Mouse (Mus musculus): ENCODE data around the gene Ccdc17. TPM values are rescaled to one million over a fixed set of nuclear protein-coding genes. Genes with fewer than 3 reads are reported as not detected.

The Ccdc17 gene
- polyA plus RNA-seq, 1 experiment from 2014 or later = 3.8 TPM

DNA sequence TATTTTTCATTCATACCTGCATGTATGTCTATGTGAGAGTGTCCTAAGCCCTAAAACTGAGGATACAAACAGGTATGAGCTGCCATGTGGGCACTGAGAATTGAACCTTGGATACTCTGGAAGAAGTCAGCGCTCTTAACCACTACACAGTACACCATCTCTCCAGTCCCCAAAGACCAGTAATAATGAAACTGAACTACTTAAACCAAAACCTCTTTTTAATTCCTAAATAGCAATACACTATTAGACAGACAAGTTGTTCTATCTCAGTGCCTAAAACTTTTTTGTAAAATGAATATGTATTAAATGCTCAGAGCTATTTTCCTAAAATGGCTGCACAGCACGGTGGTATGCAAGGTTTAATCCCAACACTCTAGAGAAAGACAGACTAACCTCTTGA lies 18.8 kb downstream of the Ccdc17 start:
- Histone ChIP-seq H3K27ac (replicated peaks) (no peak overlapping the region), H3K27me3 (no peaks in the 10 kb centered on the region), H3K9ac (replicated peaks) (no peak overlapping the region), H3K36me3 (peaks cover 65% of the 10 kb centered on the region), H3K4me1 (no peaks in the 10 kb centered on the region), H3K4me2 (replicated peaks) (no peak overlapping the region), H3K4me3 (no peak overlapping the region), H3K9me3 (no peaks in the 10 kb centered on the region)
- 95% methylated on average over 2 of the region's 2 CpGs for WGBS
- ATAC-seq (replicated peaks) = no peak

DNA sequence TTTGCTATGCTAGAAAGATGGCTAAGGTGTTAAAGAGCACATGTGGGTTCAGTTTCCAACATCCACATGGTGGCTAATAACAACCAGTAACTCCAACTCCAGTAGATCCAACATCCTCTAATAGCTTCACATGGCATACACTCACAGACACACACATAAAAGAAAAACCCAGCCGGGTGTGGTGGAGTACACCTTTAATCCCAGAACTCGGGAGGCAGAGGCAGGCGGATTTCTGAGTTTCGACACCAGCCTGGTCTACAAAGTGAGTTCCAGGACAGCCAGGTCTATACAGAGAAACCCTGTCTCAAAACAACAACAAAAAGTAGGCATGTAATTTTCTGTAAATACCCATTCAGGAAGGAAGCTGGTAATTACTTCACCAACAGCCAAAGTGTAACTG lies 28.4 kb downstream of the Ccdc17 start:
- H3K4me1 ChIP-seq = peaks cover 25% of the 10 kb centered on the region
- H3K4me3 ChIP-seq = peak overlapping the region; percentile 97; the same call in 1 of the 2 replicates
- no peak for ATAC-seq (replicated peaks)

DNA sequence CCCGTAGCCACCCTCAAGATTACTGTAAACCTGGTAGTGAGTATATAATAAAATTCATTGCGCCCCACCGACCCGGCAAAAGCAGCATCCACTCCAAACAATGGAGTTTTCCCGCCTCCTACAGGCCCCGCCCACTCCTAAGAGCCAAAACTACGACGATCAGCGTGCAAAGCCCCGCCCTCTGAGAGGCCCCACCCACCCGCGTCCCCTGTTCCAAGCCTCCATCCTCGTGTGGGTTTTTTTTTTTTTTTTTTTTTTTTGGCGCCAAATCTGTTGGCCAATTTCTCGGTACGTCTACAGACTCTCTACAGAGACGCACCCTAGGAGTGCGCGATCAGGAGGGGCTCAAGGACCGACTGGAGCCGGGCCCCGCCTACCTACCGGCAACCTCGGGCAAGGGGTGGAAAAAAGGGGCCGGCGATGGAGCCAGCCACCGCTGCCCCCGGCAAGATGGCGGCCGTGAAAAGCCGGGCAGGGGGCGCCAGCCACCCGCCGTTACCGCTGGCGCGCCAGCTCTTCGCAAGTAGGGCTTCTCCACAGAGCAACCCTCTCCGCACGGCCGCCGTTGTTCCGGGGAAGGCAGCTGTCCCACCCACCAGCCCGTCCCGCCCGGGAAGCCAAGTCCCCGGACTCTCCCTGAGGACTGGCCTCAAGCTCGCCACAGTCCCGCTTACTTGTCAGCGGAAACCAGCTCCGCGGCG lies 30.4 kb downstream of the Ccdc17 start:
- ATAC-seq (replicated peaks) = peak; percentile 84
- Histone ChIP-seq H3K4me2 (replicated peaks) (peak overlapping the region; percentile 49), H3K4me1 (peaks cover 25% of the 10 kb centered on the region), H3K27ac (replicated peaks) (peak overlapping the region; percentile 96), H3K27me3 (no peaks in the 10 kb centered on the region), H3K36me3 (peaks cover 8% of the 10 kb centered on the region), H3K9ac (replicated peaks) (peak overlapping the region; percentile 86), H3K4me3 (peak overlapping the region; percentile 97), H3K9me3 (no peaks in the 10 kb centered on the region)
- WGBS = 1% methylated on average over 53 of the region's 53 CpGs

More for the DNA sequence above, 28.4 kb downstream of the Ccdc17 start:
- no peak overlapping the region for H3K4me2 ChIP-seq (replicated peaks)
- H3K27me3 ChIP-seq = no peaks in the 10 kb centered on the region
- 93% methylated on average over 4 of the region's 4 CpGs for WGBS
- no peak overlapping the region for H3K27ac ChIP-seq (replicated peaks)
- no peak overlapping the region for H3K9ac ChIP-seq (replicated peaks)
- H3K9me3 ChIP-seq = no peaks in the 10 kb centered on the region
- H3K36me3 ChIP-seq = peaks cover 26% of the 10 kb centered on the region

GRCm38 (mm10) chr4:116627359-116627716 lies 30.9 kb downstream of the Ccdc17 start:
- WGBS = 1% methylated on average over 13 of the region's 13 CpGs
- Histone ChIP-seq H3K9ac (replicated peaks) (peak overlapping the region; percentile 86), H3K27ac (replicated peaks) (peak overlapping the region; percentile 96), H3K27me3 (no peaks in the 10 kb centered on the region), H3K4me1 (peaks cover 25% of the 10 kb centered on the region), H3K4me2 (replicated peaks) (peak overlapping the region; percentile 49), H3K36me3 (peaks cover 3% of the 10 kb centered on the region), H3K4me3 (peak overlapping the region; percentile 97), H3K9me3 (no peaks in the 10 kb centered on the region)
- peak; percentile 93 for ATAC-seq (replicated peaks)

DNA sequence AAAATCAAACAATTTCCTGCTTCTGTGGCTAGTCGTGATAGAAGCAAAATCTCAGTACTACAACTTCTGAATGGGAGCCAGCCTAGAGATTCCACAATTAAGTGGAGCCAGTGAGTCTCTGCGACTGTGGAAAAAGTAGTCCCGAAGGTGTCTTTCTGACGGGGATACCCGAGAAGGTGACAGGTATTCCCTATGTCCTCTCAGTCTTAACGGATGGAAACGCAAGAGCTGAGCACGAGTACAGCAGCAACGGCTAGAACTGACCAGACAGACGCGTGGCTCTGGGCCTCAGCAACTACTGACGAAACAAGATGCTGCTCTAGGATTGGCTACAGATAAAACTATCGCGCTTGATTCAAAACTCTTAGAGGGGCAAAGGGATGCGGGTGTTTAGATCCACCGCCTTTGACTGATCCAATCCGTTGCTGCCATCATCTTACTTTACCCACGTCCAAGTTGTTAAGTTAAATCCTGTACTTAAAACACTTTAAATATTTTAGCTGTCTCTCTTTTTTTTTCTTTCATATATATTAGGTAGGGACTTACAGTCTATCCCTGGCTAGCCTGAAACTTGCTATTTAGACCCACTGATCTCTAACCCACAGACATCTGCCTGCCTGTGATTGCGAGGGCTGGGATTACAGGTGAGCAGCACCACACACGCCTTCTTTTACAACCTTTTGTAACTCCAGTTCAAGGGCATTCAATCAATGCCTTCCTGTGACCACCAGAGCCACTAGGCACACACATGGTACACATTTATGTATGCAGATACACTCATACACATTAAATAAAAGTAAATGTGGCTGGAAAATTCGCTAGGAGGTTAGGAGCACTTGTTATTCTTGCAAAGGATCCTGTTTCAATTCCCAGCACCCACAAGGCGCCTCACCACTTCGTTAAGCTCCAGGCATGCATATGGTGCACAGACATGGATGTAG lies 31.5 kb downstream of the Ccdc17 start, which contains the start of gene Nasp:
TSS of gene Nasp (minus strand) at position 220 of the 941 bp plus-strand sequence.
- H3K27ac ChIP-seq (replicated peaks) = peak within 1 kb of the TSS; percentile 96
- peak within 1 kb of the TSS; percentile 97 for H3K4me3 ChIP-seq
- no peaks in the 10 kb centered on the region for H3K9me3 ChIP-seq
- peak within 1 kb of the TSS; percentile 86 for H3K9ac ChIP-seq (replicated peaks)
- H3K27me3 ChIP-seq = no peaks in the 10 kb centered on the region
- H3K4me2 ChIP-seq (replicated peaks) = peak within 1 kb of the TSS; percentile 49
- H3K4me1 ChIP-seq = peaks cover 25% of the 10 kb centered on the region
- H3K36me3 ChIP-seq = peaks cover 2% of the 10 kb centered on the region; the same call in 1 of the 2 replicates
- peak; percentile 90 for ATAC-seq (replicated peaks)
- WGBS = 6% methylated on average over 23 of the region's 23 CpGs

GRCm38 (mm10) chr4:116635197-116635596 lies 38.7 kb downstream of the Ccdc17 start:
- 36% methylated on average over 1 of the region's 1 CpGs for WGBS
- Histone ChIP-seq H3K9me3 (no peaks in the 10 kb centered on the region), H3K36me3 (peaks cover 56% of the 10 kb centered on the region), H3K27me3 (no peaks in the 10 kb centered on the region), H3K4me3 (no peak overlapping the region), H3K4me1 (no peaks in the 10 kb centered on the region), H3K27ac (replicated peaks) (no peak overlapping the region), H3K9ac (replicated peaks) (no peak overlapping the region), H3K4me2 (replicated peaks) (no peak overlapping the region)
- ATAC-seq (replicated peaks) = no peak

GRCm38 (mm10) chr4:116638821-116639220 lies 42.4 kb downstream of the Ccdc17 start:
- Histone ChIP-seq H3K4me1 (no peaks in the 10 kb centered on the region), H3K36me3 (peaks cover 87% of the 10 kb centered on the region), H3K27ac (replicated peaks) (no peak overlapping the region), H3K4me2 (replicated peaks) (no peak overlapping the region), H3K9ac (replicated peaks) (no peak overlapping the region), H3K27me3 (no peaks in the 10 kb centered on the region), H3K4me3 (no peak overlapping the region), H3K9me3 (no peaks in the 10 kb centered on the region)
- ATAC-seq (replicated peaks) = no peak
- WGBS = 99% methylated on average over 6 of the region's 6 CpGs

DNA sequence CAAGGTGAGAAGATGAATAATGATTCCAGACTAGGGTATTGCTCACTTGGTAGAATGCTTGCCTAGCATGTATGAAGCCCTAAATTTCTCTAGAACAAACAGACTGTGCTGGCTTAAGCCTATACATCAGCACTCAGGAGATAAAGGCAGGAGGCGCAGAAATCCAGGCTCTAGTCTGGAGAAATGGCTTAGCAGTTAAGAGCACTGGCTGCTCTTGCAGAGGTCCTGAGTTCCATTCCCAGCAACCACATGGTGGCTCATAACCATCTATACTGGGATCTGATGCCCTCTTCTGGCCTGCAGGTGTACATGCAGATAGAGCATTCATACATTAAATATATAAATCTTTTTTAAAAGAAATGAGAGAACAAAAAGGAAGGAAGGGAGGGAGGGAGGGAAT lies 45.6 kb downstream of the Ccdc17 start:
- no peak overlapping the region for H3K4me2 ChIP-seq (replicated peaks)
- no peak overlapping the region for H3K9ac ChIP-seq (replicated peaks)
- H3K4me3 ChIP-seq = no peak overlapping the region
- H3K9me3 ChIP-seq = no peaks in the 10 kb centered on the region
- H3K4me1 ChIP-seq = peaks cover 9% of the 10 kb centered on the region
- H3K27ac ChIP-seq (replicated peaks) = no peak overlapping the region
- H3K27me3 ChIP-seq = no peaks in the 10 kb centered on the region
- WGBS = 100% methylated on average over 1 of the region's 1 CpGs
- H3K36me3 ChIP-seq = peaks cover 69% of the 10 kb centered on the region
- no peak for ATAC-seq (replicated peaks)

- no peak overlapping the region for H3K4me2 ChIP-seq (replicated peaks)
- no peak overlapping the region for H3K4me3 ChIP-seq
- 59% methylated on average over 6 of the region's 6 CpGs for whole genome bisulfite sequencing
- ATAC-seq (replicated peaks) = no peak
- no peak overlapping the region for H3K27ac ChIP-seq (replicated peaks)
- no peaks in the 10 kb centered on the region for H3K9me3 ChIP-seq
- H3K36me3 ChIP-seq = peaks cover 56% of the 10 kb centered on the region
- peaks cover 31% of the 10 kb centered on the region for H3K4me1 ChIP-seq
- no peaks in the 10 kb centered on the region for H3K27me3 ChIP-seq
- H3K9ac ChIP-seq (replicated peaks) = no peak overlapping the region
Measured at GRCm38 (mm10) chr4:116644326-116644725, 47.9 kb downstream of the Ccdc17 start.

DNA sequence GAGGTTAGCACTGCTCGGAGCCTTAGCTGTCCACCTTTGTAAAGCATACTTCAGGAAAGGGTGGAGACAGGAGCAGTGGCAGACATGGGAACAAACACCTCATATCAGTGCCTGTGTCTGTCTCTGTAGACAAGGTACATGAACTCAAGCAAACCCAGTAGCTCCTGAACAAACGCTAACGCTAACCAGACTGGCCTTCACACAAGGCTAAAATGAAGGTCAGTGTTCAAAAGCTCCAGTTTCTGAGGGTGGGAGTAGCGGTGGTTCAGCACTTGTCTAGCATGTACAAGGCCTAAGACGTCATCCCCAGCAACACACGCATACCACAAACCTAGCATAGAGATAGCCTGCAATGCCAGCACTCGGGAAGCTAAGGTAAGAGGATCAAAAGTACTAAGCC lies 49.2 kb downstream of the Ccdc17 start:
- no peak for ATAC-seq (replicated peaks)
- peaks cover 45% of the 10 kb centered on the region for H3K36me3 ChIP-seq
- WGBS = 92% methylated on average over 7 of the region's 7 CpGs
- no peak overlapping the region for H3K9ac ChIP-seq (replicated peaks)
- no peaks in the 10 kb centered on the region for H3K9me3 ChIP-seq
- H3K4me1 ChIP-seq = peaks cover 43% of the 10 kb centered on the region
- H3K27ac ChIP-seq (replicated peaks) = no peak overlapping the region
- no peaks in the 10 kb centered on the region for H3K27me3 ChIP-seq
- no peak overlapping the region for H3K4me2 ChIP-seq (replicated peaks)
- no peak overlapping the region for H3K4me3 ChIP-seq

GRCm38 (mm10) chr4:116649411-116649810 lies 53.0 kb downstream of the Ccdc17 start:
- no peaks in the 10 kb centered on the region for H3K9me3 ChIP-seq
- no peak for ATAC-seq (replicated peaks)
- peaks cover 48% of the 10 kb centered on the region for H3K4me1 ChIP-seq
- peaks cover 18% of the 10 kb centered on the region for H3K36me3 ChIP-seq
- H3K4me3 ChIP-seq = peak overlapping the region; percentile 54; the same call in 1 of the 2 replicates
- WGBS = over 99% methylated on average over 2 of the region's 2 CpGs
- H3K27me3 ChIP-seq = no peaks in the 10 kb centered on the region
- no peak overlapping the region for H3K27ac ChIP-seq (replicated peaks)
- peak overlapping the region; percentile 65 for H3K4me2 ChIP-seq (replicated peaks)
- no peak overlapping the region for H3K9ac ChIP-seq (replicated peaks)
